Mouse (Mus musculus) left cerebral cortex, adult 8-10 months (tissue): Measurements from ENCODE around the gene Dnajc10. TPM values are rescaled to one million over a fixed set of nuclear protein-coding genes. Genes with fewer than 3 reads are reported as not detected.

ENCODE experiments used
- DNase-seq, 2 experiments: peaks; one replicate each; pipeline ENCODE4 v3.0.0; 2022; ENCODE audit warnings: low spot score in 2 of 2
- total RNA-seq, 4 experiments: library from RNA; stranded (reverse); gene quantifications; 2 replicates each; pipeline ENCODE4 v1.2.4; 2022

The Dnajc10 gene
- total RNA-seq, 4 experiments from 2014 or later = 67.8 to 74.4 (median 72.1) TPM

GRCm38 (mm10) chr2:80340537-80340936 is 25.3 kb downstream of the Dnajc10 start:
- DNase-seq = no peak

DNA sequence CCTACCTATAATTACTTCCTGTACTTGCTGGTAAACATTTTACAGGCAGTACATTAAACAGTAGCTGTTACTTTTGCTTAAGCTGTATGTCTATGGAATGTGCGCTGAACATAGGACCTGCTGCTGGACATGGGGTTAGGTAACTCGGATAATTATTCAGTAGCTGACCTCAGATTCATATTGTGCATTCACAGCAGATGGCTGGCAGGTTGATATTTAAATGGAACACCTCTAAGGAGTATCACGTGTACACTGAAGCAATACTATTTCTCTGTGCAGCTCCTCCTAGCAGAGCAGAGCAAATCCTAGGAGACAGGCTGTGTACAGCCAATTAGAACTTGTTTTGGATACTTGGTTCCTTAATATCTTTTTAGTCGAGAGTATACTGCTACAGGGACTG is 39.3 kb downstream of the Dnajc10 start:
- DNase-seq = no peak

- no peak for DNase-seq
Measured at GRCm38 (mm10) chr2:80356656-80357231, 41.5 kb downstream of the Dnajc10 start.

- DNase-seq = no peak
Measured at GRCm38 (mm10) chr2:80371458-80371857, 56.2 kb downstream of the Dnajc10 start.

DNA sequence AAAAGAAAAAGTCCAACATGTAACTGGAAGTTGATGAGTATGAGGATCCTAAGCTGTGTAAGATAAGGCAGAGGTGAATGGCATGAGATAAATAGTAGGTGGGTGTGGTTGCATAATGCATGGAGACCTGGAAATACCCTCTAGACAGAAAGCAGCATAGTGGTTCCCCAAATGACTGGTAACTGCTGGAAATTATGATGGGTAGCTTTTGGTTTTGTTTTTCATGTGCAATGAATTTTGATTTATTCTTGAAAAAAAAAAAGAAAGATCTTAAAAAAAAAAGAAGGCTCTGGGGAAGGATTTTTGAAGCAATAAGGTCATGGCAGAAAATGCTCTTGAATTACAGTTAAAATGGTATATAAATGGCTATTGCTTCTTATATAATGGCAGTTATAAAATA is 59.6 kb downstream of the Dnajc10 start:
- DNase-seq = no peak

DNA sequence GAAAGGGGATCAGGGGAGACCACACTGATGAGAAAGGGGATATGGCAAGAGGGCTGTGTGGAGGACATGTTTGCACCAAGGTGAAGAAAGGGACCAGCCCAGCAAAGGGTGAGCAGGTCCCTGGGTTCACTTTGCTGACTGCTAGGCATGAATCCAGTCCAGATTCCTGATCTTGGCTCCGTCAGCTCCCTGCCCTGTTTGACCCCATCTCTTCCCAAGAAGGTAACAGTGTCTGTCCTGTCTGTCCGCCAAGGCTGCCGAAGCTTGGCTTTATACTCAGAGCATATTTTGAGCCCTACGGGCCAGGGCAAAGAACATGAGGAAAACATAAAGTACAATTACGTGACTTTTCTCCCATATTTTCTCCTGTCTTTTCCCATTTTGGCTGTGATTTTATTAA is 64.6 kb downstream of the Dnajc10 start:
- DNase-seq = no peak

GRCm38 (mm10) chr2:80384447-80384846 is 69.2 kb downstream of the Dnajc10 start:
- no peak for DNase-seq

- no peak for DNase-seq
Measured at GRCm38 (mm10) chr2:80386255-80386654, 71.0 kb downstream of the Dnajc10 start.

DNA sequence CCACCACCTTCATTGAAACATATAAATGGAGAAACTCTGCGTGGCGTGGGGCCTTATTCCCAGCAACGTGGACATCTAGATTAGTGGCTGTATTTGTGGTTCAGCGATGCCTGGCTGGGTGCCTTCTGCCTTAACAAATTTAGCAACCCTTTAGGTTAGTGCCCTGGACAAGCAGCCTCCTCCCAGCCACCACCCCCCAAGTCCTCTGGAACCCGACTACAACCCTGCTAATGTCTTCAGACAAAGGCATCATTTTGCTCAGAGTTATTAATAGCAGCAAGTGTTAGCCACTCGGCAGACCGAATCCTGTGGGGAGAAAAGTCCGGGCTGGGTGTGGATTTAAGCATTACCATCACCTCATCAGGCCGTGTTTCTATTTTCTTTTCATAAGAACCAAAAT is 72.4 kb downstream of the Dnajc10 start:
- no peak for DNase-seq

DNA sequence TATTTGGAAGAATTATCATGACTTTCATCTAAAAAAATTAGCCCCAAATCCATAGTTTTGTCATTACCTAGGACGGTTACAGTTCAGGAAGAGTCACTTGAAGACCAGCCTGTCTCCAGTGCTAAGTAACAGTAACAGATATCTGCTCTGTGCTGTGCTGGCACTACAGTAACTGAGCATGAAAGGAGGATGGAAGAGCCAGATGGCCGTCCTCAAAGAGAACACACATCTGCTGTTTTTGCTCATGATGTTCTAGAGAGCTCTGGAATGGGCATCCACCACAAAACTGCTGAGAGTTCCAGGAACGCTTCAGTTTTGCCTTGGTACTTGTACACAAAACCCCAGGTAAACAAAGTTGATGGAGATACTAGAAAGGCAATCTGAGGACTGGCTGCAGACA is 73.1 kb downstream of the Dnajc10 start:
- DNase-seq = peak in 1 of 2 experiments; percentile 8

DNA sequence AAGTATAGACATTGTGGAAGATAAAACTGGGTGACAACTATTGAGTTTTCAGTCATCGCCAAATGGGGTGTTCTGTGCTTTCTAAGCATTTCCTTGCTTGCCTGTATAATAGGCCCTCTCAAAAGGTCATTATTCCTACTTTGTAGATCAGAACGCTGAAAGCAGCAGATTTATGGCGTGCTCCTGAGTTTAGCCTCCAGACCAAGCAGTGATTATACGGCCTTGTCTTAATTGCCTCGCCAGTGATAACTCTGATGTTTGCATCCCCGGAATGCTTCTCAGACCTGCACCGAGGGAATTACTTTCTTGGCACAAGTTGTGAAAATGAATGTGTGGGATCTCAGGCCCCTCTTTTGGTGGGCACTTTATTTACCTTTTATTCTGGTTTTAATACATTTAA is 80.8 kb downstream of the Dnajc10 start:
- no peak for DNase-seq

- no peak for DNase-seq
Measured at GRCm38 (mm10) chr2:80396864-80397263, 81.6 kb downstream of the Dnajc10 start.

DNA sequence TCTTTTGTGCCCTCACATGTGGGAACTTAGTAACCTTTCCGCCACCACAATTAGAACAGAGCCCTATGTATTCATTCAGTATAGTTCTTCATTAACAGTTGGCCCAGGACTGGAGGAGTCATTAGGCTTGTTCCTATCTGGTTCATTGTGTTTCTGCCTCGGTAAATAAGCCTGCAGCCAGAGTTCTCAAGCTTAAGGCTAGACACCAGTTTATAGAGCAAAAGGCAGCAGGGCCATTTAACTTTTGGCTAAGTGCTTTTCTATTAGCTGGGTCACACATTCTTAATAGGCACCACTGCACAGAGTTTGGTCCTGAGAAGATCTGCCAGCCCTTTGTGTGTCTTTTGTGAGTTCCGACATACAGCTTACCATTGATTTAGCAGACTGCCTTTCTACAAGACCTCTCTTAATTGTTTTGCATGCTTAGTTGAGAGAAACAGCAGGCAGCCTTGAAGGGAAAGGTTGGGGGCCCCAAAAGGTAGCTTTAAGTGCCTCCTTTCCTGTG is 83.4 kb downstream of the Dnajc10 start:
- DNase-seq = no peak

Other genes with a start within 250 kb of the Dnajc10 start
- 100 to 1,000 TPM; 130 to 169 (median 154) TPM for gene Pde1a, start 186.0 kb upstream of the Dnajc10 start, total RNA-seq
- gene Prdx6b, start 23.0 kb upstream of the Dnajc10 start, total RNA-seq = not detected
- gene Frzb, start 132.2 kb downstream of the Dnajc10 start, total RNA-seq = 10 to 100 TPM; 17.9 to 26.9 (median 24.6) TPM